Mouse (Mus musculus): ENCODE data around the gene Alg6. TPM values are rescaled to one million over a fixed set of nuclear protein-coding genes. Genes with fewer than 3 reads are reported as not detected.

The Alg6 gene
- 10 to 100 TPM; 11.4 to 13.1 TPM for total RNA-seq (2021)
- long read RNA-seq, experiment 1, transcript Alg6-201 (15 exons, 3,079 nt), result major isoform, 5 of 20 reads
- long read RNA-seq, experiment 1, partial matches to known transcripts, result 3 of 20 reads
- long read RNA-seq, experiment 1, other reads (novel, unspliced or antisense), result 12 of 20 reads
- long read RNA-seq, experiment 2, partial matches to known transcripts, result 0 of 11 reads
- long read RNA-seq, experiment 2, other reads (novel, unspliced or antisense), result 8 of 11 reads

DNA sequence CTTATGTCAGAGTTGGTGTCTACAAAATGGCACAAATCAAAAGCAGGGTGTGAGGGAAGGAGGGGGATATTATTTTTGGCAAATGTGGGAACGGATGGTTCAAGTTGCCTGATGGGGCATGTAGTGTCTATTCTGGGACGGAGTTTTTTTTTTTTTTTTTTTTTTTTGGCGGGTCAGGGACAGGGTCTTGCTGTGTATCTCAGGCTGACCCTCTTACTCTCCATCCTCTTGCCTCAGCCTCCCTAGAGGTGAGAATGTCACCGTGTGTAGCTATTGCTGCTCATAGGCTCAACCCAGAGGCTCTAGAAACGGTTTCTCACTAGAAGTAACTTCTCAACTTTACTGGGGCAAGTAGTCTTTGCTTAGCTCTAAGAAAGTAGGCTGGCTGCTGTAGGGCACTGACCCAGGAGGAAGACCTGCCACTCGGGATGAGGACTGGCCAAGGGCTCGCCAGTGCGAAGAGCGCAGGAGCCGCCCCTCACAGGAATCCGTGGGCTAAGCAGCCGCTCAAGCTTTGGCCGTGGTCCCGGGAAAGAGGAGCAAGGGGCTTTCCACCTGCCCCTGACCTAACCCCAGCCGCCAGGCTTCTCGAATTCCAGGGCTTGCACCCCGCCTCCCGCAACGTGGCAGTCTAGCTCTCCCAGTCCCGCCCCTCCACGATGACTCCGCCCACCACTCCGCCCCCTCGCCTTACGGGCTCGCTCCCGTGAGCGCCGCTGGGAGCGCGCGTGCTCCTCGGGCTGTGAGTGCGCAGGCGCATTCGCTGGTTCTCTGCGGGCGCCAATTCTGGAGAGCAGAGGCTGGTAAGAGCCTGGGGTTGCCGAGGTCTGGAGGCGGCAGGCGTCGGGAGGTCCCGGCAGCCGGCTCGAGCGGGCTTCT is at the start of gene Alg6:
Alg6 (plus strand) TSS at position 761 of the 879 bp plus-strand sequence.
- DNase-seq (ENCODE audit: low spot score in 2 of 2), result peak; percentile 93 to 95
- intact Hi-C loops (cut with DNase I), result no loop called here

GRCm38 (mm10) chr4:99670203-99670851 is 45.1 kb upstream of the Alg6 start:
- intact Hi-C loops (cut with DNase I), result no loop called here
- DNase-seq (ENCODE audit: low spot score in 2 of 2), result no peak

GRCm38 (mm10) chr4:99675191-99675590 is 40.3 kb upstream of the Alg6 start:
- no peak for DNase-seq (ENCODE audit: low spot score in 2 of 2)
- intact Hi-C loops (cut with DNase I), result no loop called here

DNA sequence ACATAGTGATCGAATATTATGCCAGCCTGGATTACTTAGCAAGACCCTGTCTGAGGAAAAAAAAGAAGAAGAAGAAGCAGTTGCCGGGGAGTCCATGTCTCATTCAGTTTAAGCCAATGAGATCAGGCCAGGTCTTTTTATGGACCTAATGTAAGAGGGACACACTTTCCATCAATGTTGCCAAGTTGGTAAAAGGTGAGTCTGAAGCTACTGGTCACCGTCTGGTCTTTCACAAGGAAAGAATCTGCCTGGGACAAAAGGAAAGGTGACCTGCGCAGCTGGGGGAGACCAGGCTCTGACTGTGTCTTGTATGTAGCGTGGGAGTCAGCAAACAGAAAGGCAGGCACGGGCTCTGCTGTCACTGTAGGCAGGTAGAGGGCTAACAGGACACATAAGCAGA is 31.5 kb upstream of the Alg6 start:
- DNase-seq (ENCODE audit: low spot score in 2 of 2), result no peak
- intact Hi-C loops (cut with DNase I), result no loop called here

- intact Hi-C loops (cut with DNase I), result no loop called here
Measured at GRCm38 (mm10) chr4:99686308-99686707, 29.2 kb upstream of the Alg6 start.

GRCm38 (mm10) chr4:99712583-99713183 is 2.8 kb upstream of the Alg6 start:
- intact Hi-C loops (cut with DNase I), result no loop called here
- no peak for DNase-seq (ENCODE audit: low spot score in 2 of 2)

More at GRCm38 (mm10) chr4:99686308-99686707, 29.2 kb upstream of the Alg6 start:
- DNase-seq (ENCODE audit: low spot score in 2 of 2), result no peak

GRCm38 (mm10) chr4:99713971-99714370 is 1.5 kb upstream of the Alg6 start:
- DNase-seq (ENCODE audit: low spot score in 2 of 2), result no peak
- intact Hi-C loops (cut with DNase I), result no loop called here

GRCm38 (mm10) chr4:99715783-99716416 is 436 bp downstream of the Alg6 start:
- intact Hi-C loops (cut with DNase I), result no loop called here
- DNase-seq (ENCODE audit: low spot score in 2 of 2), result no peak

DNA sequence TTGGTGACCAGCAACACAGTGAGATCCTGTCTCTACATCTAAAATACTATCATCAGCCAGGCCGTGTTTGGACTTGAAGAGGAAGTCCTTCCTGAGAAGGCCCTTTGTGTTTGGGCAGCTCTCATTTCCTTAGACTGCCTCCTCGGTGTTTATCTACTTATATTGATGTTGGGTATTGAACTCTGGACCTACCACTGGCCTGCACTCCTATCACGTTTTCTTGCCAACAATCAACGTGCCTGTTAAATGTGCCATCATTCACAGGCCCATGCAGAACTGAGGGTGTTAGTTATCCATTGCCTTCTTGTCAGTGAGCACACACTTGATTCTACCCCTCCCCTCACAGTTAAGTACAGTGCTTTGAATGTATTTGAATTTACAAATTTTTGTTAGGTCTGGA is 2.4 kb downstream of the Alg6 start:
- intact Hi-C loops (cut with DNase I), result no loop called here
- DNase-seq (ENCODE audit: low spot score in 2 of 2), result no peak

- DNase-seq (ENCODE audit: low spot score in 2 of 2), result no peak
- intact Hi-C loops (cut with DNase I), result no loop called here
Measured at GRCm38 (mm10) chr4:99724331-99724730, 8.9 kb downstream of the Alg6 start.

DNA sequence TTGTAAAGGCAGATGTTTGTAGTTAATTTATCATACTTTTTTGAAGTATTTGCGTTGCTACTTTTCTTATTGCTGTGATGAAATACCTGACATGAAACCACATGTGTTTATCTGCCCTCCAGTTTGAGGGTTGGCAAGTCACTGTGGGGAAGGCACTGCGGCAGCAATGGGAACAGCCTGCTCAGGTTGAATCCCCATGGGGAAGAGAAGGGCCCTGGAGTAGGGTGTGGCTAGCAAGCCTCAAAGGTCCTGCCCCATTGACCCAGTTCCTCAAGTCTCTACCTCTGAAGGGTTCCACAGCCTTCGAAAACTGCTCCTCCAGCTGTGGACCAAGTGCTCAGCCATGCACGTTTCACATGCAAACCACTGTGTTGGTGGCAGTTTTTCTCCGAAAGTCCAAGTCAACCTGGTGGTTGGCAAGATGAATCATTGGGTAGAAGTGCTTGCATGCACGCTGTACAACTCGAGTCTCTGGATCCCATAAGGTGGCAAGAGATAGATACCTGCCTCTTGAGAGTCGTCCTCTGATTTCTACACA is 10.5 kb downstream of the Alg6 start:
- DNase-seq (ENCODE audit: low spot score in 2 of 2), result no peak
- intact Hi-C loops (cut with DNase I), result no loop called here

DNA sequence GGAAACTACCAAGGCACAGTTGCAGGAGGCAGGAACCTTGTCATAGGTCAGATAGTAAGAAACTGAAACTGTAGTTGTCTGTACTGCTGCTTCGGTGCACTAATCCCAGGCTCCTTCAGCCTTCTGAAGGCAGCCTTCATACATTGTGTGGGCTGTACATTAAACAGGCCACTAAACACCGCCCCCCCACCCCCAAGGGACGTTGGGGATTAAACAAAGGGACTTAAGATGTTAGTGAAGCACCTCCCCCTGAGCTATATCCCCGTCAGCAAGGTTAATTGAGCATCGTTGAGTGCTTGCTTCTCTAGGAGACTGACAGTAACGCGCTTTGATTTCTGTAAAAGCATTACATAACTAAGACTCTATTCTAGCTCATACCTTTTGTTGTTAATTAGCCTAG is 24.4 kb downstream of the Alg6 start:
- DNase-seq (ENCODE audit: low spot score in 2 of 2), result no peak
- intact Hi-C loops (cut with DNase I), result no loop called here

DNA sequence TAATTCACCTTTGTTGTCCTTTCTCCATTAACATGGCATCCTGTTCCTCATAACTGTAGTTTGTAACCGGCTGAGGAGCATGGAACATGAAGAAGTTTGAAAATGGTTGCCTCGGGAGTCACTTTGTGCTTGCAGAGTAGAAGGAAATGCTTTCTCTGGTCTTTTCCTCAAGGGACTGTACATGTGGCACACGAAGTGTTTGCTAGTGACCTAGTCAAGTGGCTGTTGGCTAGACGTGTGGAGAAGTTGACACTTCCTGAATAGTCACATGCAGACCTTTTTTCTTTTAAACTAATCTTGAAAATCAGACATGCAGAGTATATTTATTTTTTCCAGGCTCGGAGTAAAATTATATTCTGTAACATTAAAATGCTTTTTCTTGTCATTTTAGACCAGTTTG is 37.0 kb downstream of the Alg6 start:
- intact Hi-C loops (cut with DNase I), result no loop called here
- DNase-seq (ENCODE audit: low spot score in 2 of 2), result no peak

DNA sequence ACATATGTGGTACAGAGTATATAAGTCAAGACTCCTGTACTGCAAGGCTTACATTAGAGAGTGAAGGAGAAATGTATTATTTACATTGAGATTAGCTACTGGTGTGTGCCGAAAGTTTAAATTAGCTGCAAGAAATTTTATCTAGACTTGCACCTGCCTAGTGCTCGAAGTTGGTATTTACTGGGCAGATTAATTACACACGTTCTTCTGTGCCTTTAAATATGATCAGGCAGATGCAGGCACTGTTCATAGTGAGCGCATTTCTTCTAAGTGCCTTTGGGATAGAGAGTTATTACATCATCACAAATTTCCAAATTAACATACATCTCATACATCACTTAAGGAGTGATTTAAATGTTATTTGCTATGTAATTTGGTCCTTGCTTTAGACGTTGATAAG is 50.8 kb downstream of the Alg6 start:
- DNase-seq (ENCODE audit: low spot score in 2 of 2), result no peak
- intact Hi-C loops (cut with DNase I), result no loop called here

GRCm38 (mm10) chr4:99766753-99767152 is 51.3 kb downstream of the Alg6 start:
- DNase-seq (ENCODE audit: low spot score in 2 of 2), result peak; percentile 11

GRCm38 (mm10) chr4:99770555-99770954 is 55.1 kb downstream of the Alg6 start:
- intact Hi-C loops (cut with DNase I), result no loop called here
- no peak for DNase-seq (ENCODE audit: low spot score in 2 of 2)

More at GRCm38 (mm10) chr4:99766753-99767152, 51.3 kb downstream of the Alg6 start:
- intact Hi-C loops (cut with DNase I), result no loop called here

DNA sequence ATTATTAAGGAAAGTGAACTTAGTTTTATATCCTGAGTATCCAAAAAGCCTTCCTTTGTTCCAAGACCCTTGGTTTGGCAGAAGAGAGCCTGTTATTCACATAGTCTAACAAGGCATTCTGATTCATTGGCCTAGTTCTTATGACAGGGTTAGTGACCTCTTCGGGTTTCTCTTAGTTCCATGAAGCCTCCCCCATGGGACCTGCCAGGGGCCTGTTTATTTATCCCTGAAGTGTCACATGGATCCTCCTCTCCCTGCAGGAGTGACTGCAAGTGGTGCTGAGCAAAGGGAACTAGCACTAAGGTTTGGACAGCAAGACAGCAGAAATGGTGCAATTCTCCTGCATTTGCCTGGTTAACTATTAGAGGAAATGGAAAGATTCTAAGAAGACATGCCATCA is 57.6 kb downstream of the Alg6 start:
- intact Hi-C loops (cut with DNase I), result no loop called here
- no peak for DNase-seq (ENCODE audit: low spot score in 2 of 2)

DNA sequence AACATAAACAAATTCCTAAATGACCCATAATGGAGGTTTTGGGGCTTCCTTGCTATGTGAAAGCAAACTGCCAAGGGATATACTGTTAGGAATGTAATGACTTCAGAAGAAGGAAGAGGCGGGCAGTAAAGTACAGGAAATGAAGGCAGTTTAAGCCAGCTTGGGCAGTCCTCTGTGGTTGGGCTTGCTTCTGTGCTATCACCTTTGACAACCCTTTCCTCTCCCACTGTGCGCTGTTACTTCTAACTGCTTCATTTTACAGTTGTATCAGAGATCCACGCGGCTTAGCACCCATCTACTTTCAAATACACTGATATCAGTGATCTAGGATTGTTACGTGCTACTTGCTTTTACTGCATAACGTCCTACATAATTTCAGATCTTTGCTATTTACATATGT is 76.9 kb downstream of the Alg6 start:
- no peak for DNase-seq (ENCODE audit: low spot score in 2 of 2)
- intact Hi-C loops (cut with DNase I), result no loop called here

Measured in left cerebral cortex, postnatal 14 days (tissue).